Mouse (Mus musculus) layer of hippocampus, postnatal 25 days (tissue): ENCODE data around the gene Krt80. TPM values are rescaled to one million over a fixed set of nuclear protein-coding genes. Genes with fewer than 3 reads are reported as not detected.
"Not testable (repeated sequence)": the region's sequence is repeated elsewhere in the genome, so short reads cannot be mapped to it uniquely, and the experiment has no call there.

Source experiments
- DNase-seq, 2 experiments: peaks; one replicate each; pipeline ENCODE4 v3.0.0; 2022; ENCODE audit warnings: mixed read lengths in 2 of 2, low spot score in 1 of 2; ENCODE audit errors: extremely low spot score in 1 of 2
- total RNA-seq, 2 experiments: library from RNA; stranded (reverse); gene quantifications; 2 replicates each; pipeline ENCODE4 v1.2.3; 2021

Gene Krt80
- total RNA-seq, 2 experiments from 2014 or later: 0.21 to 0.22 TPM

- DNase-seq: no peak
Measured at GRCm38 (mm10) chr15:101352706-101353465, 17.1 kb downstream of the Krt80 start.

- no peak for DNase-seq
Measured at GRCm38 (mm10) chr15:101352047-101352446, 17.9 kb downstream of the Krt80 start.

GRCm38 (mm10) chr15:101341797-101342515, 28.0 kb downstream of the Krt80 start:
- peak in 1 of 2 experiments; percentile 69 for DNase-seq

- DNase-seq: peak; percentile 87 to 98
Measured at GRCm38 (mm10) chr15:101339537-101339936, 30.4 kb downstream of the Krt80 start.

- DNase-seq: no peak
Measured at GRCm38 (mm10) chr15:101338359-101338758, 31.6 kb downstream of the Krt80 start.

- no peak for DNase-seq
Measured at GRCm38 (mm10) chr15:101336474-101337174, 33.3 kb downstream of the Krt80 start.

- no peak for DNase-seq
Measured at GRCm38 (mm10) chr15:101333648-101334047, 36.3 kb downstream of the Krt80 start.

- DNase-seq: no peak
Measured at GRCm38 (mm10) chr15:101333165-101333564, 36.8 kb downstream of the Krt80 start.

- no peak for DNase-seq
Measured at GRCm38 (mm10) chr15:101332370-101332769, 37.6 kb downstream of the Krt80 start.

- no peak for DNase-seq
Measured at GRCm38 (mm10) chr15:101331090-101331489, 38.9 kb downstream of the Krt80 start.

- no peak for DNase-seq
Measured at GRCm38 (mm10) chr15:101329564-101329892, 40.4 kb downstream of the Krt80 start.

GRCm38 (mm10) chr15:101328876-101329563, 40.9 kb downstream of the Krt80 start:
- DNase-seq: no peak

GRCm38 (mm10) chr15:101327282-101327681, 42.7 kb downstream of the Krt80 start:
- peak; percentile 85 to 96 for DNase-seq

- no peak for DNase-seq
Measured at GRCm38 (mm10) chr15:101325991-101326534, 43.9 kb downstream of the Krt80 start.

- not testable (repeated sequence) for DNase-seq
Measured at GRCm38 (mm10) chr15:101324409-101324808, 45.6 kb downstream of the Krt80 start.

GRCm38 (mm10) chr15:101323511-101323910, 46.5 kb downstream of the Krt80 start:
- DNase-seq: no peak

- DNase-seq: no peak
Measured at GRCm38 (mm10) chr15:101322640-101323039, 47.3 kb downstream of the Krt80 start.

- no peak for DNase-seq
Measured at GRCm38 (mm10) chr15:101322106-101322505, 47.9 kb downstream of the Krt80 start.

- no peak for DNase-seq
Measured at GRCm38 (mm10) chr15:101321126-101321525, 48.8 kb downstream of the Krt80 start.

- no peak for DNase-seq
Measured at GRCm38 (mm10) chr15:101320618-101321041, 49.3 kb downstream of the Krt80 start.
